Mouse (Mus musculus): ENCODE results near the gene Tsr3. TPM values are rescaled to one million over a fixed set of nuclear protein-coding genes. Genes with fewer than 3 reads are reported as not detected.

Tsr3 gene
- 12.0 and 12.2 TPM in 2 replicates for polyA plus RNA-seq (2012; rRNA removed)

DNA sequence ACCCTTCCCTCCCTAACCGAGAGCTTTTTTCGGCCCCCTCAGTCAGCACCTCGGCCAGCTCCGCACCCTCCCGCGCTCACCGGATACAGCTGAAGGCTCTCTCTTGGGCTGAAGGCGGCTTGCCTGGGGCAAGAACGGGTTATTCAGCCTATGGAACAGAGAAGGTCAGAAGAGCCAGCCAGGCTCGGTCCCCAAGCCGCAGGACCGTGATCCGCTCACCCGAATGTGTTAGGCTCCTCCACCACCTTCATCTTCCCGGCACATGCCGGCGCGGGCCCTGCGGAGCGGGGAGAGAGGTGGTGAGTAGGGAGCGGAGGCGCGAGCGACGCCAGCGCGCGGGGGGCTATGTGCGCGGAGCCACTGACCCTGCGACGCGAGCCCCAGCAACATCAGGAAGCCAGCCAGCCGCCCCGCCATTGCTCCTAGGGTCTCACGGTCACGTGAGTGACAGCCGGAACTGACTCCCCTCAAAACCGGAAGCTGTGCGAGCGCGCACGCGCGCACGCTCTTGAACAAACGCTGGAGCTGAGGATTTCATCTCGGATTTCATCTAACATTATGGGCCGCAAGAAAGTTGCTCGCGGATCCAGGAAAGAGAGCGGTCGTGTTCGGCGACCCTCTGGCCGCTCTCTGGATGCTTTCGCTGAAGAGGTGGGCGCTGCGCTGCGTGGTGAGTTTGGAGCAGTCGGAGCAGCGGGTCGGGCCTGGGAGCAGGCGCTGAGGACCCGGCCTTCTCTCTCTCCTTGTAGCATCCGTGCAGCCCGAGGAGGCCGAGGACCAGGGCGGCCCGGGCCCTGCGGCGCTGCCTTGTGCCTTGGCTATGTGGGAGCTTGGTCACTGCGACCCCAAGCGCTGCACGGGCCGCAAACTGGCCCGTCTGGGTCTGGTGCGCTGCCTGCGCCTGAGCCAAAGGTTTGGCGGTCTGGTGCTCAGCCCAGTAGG is at the start of gene Tsr3, which contains the start of gene Gnptg:
Gene Tsr3, plus strand, starts transcription at position 476 of the 942 bp plus-strand sequence.
Gene Gnptg, minus strand, starts transcription at position 430 of the 942 bp plus-strand sequence.

DNA sequence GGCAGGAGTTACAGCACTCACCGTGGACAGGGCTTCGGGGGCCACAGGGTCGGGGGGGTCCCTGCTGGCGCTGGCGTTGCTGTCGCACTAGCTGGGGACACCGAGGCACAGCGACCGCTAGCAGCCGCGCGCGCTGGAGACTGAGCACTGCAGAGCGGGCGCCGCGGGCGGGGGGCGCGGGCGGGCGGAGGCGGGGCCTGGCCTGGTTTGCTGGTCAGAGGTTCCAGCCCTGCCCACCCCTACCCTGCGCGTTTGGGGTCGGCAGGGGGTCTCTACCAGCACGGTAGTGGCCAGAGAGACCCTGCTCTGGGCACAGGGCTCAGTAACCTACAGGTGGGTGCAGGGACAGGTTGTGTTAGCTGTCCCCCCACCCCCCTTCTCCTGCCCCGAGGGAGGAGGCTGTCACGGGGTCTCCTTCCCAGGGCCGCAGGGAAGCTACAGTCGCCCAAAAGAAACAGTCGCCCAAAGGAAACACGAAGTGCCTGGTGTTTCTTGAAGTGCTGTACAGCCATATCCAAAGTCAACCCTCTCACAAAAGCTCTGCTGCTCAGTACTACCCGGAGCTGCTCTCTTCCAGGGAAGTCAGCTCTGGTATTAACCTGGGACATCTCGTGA is 16.3 kb downstream of the Tsr3 start, which contains the start of gene Baiap3:
Gene Baiap3, minus strand, starts transcription at position 225 of the 615 bp plus-strand sequence.

DNA sequence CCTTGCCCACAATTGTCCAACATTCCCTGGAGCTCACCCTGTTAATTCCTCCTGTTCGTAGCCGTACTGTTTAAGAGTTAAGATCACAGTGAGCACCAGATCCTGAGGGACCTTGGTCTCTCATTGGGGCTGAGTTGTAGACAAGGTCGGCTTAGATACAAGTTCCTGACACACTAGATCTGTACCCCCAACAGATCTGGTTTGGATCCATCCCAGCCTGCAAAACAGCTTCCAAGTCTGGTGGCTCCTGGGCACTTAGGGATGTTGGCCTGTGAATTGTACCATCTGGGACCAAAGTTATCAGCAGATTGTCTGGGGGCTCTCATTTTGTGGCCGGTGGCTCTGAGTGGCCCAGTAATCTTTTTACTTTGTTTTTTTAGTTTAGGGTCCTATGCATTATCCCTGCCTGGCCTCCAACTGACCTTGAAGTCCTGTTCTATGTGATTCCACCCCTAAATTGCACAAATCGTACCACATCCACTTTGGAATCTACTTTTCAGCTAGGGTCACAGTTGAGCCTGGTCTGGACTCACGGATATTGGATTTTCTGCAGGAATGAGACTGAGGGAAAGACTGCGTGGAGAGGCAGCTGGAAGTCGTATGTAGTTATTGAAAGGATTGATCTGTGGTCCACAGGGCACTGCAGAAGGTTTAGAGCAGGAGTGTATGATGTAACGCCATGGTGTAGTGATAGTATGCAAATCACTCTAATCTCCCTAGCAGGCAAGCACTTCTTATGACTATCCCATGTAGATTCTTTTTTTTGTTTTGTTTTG is 34.8 kb downstream of the Tsr3 start, which contains the start of gene Ube2i:
Gene Ube2i, minus strand, starts transcription at position 52 of the 776 bp plus-strand sequence.

Other genes with a start within 250 kb of the Tsr3 start
- 5.4 and 6.9 TPM in 2 replicates for gene Cramp1l, start 224.4 kb upstream of the Tsr3 start, polyA plus RNA-seq (2012; rRNA removed)
- gene Ift140, start 224.1 kb upstream of the Tsr3 start, polyA plus RNA-seq (2012; rRNA removed) = 36.6 and 39.0 TPM in 2 replicates
- 7.5 and 8.0 TPM in 2 replicates for gene Tmem204, start 156.6 kb upstream of the Tsr3 start, polyA plus RNA-seq (2012; rRNA removed)
- gene Telo2, start 124.2 kb upstream of the Tsr3 start, polyA plus RNA-seq (2012; rRNA removed) = 5.6 TPM in 2 replicates
- not detected in 2 replicates for gene Ptx4, start 119.4 kb upstream of the Tsr3 start, polyA plus RNA-seq (2012; rRNA removed)
- gene Clcn7, start 106.8 kb upstream of the Tsr3 start, polyA plus RNA-seq (2012; rRNA removed) = 6.5 and 7.2 TPM in 2 replicates
- not detected in 2 replicates for gene Ccdc154, start 77.7 kb upstream of the Tsr3 start, polyA plus RNA-seq (2012; rRNA removed)
- gene Gm38655, start 64.7 kb upstream of the Tsr3 start, polyA plus RNA-seq (2012; rRNA removed) = not detected in 2 replicates
- 11.2 and 12.5 TPM in 2 replicates for gene BC003965, start 55.6 kb upstream of the Tsr3 start, polyA plus RNA-seq (2012; rRNA removed)
- gene Unkl, start 51.8 kb upstream of the Tsr3 start, polyA plus RNA-seq (2012; rRNA removed) = 8.8 and 9.4 TPM in 2 replicates
- 13.8 and 14.6 TPM in 2 replicates for gene Gnptg, start within 50 bp of the Tsr3 start, polyA plus RNA-seq (2012; rRNA removed)
- 0.56 and 1.2 TPM in 2 replicates for gene Baiap3, start 16.2 kb downstream of the Tsr3 start, polyA plus RNA-seq (2012; rRNA removed)
- gene Ube2i, start 34.5 kb downstream of the Tsr3 start, polyA plus RNA-seq (2012; rRNA removed) = 125 and 133 TPM in 2 replicates
- gene Prss34, start 58.2 kb downstream of the Tsr3 start, polyA plus RNA-seq (2012; rRNA removed) = 2.7 and 3.8 TPM in 2 replicates
- not detected in 2 replicates for gene Prss28, start 68.5 kb downstream of the Tsr3 start, polyA plus RNA-seq (2012; rRNA removed)
- gene Prss29, start 78.5 kb downstream of the Tsr3 start, polyA plus RNA-seq (2012; rRNA removed) = not detected in 2 replicates
- gene Tpsab1, start 105.4 kb downstream of the Tsr3 start, polyA plus RNA-seq (2012; rRNA removed) = 0.02 and 0.05 TPM in 2 replicates
- 0.43 and 0.61 TPM in 2 replicates for gene Tpsb2, start 126.1 kb downstream of the Tsr3 start, polyA plus RNA-seq (2012; rRNA removed)
- 0.05 TPM in 1 of 2 replicates, not detected in the other for gene Tpsg1, start 129.1 kb downstream of the Tsr3 start, polyA plus RNA-seq (2012; rRNA removed)
- gene Cacna1h, start 193.6 kb downstream of the Tsr3 start, polyA plus RNA-seq (2012; rRNA removed) = 0.38 and 0.97 TPM in 2 replicates
- 0.43 and 0.64 TPM in 2 replicates for gene Tekt4, start 214.4 kb downstream of the Tsr3 start, polyA plus RNA-seq (2012; rRNA removed)